Mouse (Mus musculus) urinary bladder, postnatal 4 days (tissue): ENCODE measurements at regions not wholly inside any gene's neighbourhood (a gene's known extent, or its start where the extent isn't known, plus 50 kb on each side); places are given as distances from the start of the nearest gene placed in this dataset.
A peak's percentile ranks its signal among the peaks of the same experiment; 100 is the strongest.

Experiments used
- DNase-seq, 2 experiments: peaks; one replicate each; pipeline ENCODE4 v3.0.0; 2021 to 2022; ENCODE audit warnings: low spot score in 2 of 2

DNA sequence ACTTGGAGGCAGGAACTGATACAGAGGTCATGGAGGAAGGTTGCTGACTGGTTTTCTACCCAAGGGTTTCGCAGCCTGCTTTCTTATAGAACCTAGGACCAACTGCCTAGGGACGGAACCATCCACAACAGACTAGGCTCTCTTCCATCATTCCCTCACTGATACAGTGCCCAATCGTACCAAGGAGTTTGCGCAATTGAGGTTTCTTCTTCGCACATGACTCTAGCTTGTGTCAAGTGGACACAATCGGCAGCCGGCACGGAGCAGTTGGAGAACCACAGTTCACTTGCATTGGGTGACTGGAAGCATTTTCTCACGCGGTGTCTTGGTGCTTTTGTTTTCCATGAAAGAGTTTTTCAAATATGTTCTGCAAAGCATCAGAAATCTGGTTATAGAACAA is 149.1 kb upstream of the Dyrk2 start:
- no peak for DNase-seq

- DNase-seq, result no peak
Observed at GRCm38 (mm10) chr10:119018490-119018889, 148.5 kb upstream of the Dyrk2 start.

- DNase-seq, result no peak
Observed at GRCm38 (mm10) chr10:119016104-119016503, 146.1 kb upstream of the Dyrk2 start.

- no peak for DNase-seq
Observed at GRCm38 (mm10) chr10:119015311-119016055, 145.5 kb upstream of the Dyrk2 start.

DNA sequence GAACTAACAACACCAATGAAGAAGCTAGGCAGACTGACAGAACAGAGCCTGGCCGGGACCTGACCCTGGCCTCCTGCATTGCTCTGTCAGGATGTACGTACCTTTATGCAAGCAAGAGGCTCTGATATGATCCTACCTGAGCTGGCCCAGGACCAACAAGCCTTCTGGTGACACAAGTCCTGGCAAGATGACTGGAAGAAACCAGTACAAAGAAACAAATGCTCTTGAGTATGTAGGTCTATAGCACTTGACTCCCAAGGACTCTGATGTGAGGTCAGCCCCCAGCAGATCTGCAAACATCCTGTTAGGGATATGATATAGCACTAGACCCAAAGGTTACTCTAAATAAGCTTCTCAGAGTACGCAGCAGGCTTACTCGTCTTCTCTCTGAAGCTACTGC is 144.7 kb upstream of the Dyrk2 start:
- DNase-seq, result no peak

DNA sequence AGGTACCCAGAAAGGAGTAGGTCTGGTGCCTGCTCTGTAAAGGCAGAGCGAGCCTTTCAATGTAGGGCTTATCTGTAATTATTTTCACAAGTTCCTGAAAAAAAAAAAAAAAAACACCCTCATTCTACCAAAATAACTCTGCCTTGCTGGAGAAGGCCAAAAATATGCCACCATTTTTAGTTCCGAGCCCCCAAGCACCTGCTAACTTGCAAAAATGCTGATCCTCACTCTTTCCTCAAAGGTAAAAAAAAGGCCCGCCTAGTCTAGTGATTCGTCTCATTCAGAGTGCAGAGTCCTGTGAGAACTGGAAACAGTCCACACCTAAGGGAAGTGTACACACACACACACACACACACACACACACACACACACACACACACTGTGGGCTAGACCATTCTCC is 143.7 kb upstream of the Dyrk2 start:
- DNase-seq, result no peak

- no peak for DNase-seq
Observed at GRCm38 (mm10) chr10:119011511-119011910, 141.5 kb upstream of the Dyrk2 start.

DNA sequence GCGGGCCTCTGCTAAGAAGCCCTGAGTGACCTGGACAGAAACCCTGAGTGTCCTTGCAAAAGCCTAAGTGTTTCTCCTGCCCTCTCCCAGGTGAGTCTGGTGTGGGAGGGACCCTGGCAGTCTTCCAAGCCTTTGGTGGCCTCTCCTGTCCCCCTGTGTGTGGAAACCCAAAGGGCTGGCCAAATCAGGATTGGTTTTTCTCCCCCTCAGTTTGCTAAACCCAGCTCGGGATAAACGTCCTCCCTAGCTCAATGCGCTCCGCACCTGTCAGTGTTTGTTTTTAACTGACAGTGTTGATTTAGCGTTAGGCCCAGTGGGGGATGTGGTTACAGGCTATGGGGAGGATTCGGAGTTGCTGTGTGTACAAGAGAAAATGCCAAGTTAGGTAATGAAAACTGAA is 140.9 kb upstream of the Dyrk2 start:
- no peak for DNase-seq

- DNase-seq, result peak in 1 of 2 experiments; percentile 30
Observed at GRCm38 (mm10) chr10:119006866-119007575, 137.0 kb upstream of the Dyrk2 start.

DNA sequence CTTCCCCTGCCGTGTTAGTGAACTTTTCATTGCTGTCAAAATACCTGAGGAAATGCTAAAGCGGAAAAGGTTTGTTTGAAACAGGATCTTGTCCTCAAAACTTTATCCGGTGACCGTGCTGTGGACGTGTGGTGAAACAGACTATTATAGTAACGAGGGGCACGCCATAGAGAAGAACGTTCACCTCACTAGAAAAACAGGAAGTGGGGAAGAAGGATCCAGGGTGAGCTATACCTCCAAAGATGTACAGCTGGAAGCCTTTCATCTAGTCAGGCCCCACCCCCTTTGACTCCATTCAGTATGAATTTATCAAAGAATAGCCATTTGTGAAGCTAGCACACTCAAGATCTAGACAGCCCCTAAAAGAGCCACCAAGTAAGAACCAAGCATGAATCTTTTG is 135.5 kb upstream of the Dyrk2 start:
- no peak for DNase-seq

- no peak for DNase-seq
Observed at GRCm38 (mm10) chr10:119004426-119004825, 134.4 kb upstream of the Dyrk2 start.

DNA sequence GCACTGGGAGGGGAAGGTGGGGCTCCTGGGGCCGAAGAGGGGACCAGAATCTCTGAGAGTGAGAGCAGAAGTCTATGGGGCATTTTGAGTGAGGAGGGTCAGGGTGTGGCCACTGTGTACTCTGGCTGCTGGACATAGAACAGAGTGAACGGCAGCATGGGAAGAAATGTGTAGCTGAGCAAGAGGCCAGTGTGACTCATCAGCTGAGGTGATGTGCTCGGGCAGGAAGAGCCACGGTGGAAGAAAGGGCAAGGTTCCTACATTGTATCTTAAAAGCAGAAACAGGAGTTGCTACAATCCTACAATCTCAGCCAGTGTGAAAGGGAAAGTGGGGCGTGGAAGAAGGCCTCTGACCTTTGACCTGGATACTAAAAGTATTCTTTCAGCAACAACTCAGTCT is 133.8 kb upstream of the Dyrk2 start:
- DNase-seq, result no peak

DNA sequence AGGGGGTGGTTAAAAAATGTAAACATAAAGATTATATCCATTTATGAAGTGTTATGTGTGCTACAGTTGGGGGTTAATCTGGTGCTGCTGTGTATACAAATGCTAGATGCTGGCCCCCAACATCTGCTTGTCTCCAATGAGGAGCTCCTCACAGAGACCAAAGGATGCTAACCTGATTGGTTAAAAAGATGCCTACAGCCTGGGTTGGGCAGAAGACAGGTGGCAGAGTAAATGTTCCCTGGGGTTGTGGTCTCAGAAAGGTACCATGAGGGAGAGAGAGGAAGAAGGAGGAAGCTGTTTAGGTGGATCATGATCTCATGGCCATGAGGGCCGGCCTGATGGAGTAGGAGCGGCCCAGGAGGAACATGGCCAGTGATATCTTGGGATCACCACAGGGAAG is 133.0 kb upstream of the Dyrk2 start:
- DNase-seq, result no peak

GRCm38 (mm10) chr10:119001895-119002294 is 131.9 kb upstream of the Dyrk2 start:
- DNase-seq, result no peak

DNA sequence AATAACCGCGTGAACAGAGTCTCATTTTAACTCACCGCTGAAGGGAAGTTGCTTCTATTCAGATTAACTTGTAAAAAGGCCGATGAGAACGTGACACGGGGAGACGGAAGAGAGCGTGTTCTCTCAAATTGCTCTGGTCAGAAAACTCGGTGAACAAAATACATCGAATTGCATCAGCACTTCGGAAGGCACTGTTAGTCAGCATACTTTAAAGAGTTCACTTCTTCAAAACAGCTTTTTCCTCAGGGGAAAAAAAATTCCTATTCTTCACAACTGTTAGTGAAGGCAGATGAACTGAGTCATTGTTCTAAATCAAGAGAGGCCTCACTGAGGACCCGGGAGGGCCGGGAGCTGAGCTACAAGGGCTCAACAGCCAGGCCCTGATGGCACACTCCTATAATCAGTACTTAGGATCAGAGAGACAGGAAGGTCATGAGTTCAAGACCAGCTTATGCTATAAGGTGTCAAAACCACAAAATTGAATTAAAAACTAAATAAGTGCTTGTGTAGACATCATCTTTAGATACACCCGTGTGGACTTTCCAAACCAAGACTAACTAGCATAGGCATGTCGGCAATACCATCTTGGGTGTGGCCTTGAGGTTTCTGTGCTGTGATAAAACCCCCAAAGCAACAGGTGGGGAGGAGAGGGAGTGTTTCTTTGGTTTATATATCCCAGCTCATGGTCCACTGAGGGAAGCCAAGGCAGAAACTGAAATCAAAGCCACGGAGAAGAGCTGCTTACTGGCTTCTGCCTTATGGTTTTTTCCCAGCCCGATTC is 131.2 kb upstream of the Dyrk2 start:
- DNase-seq, result no peak

GRCm38 (mm10) chr10:118998966-118999365 is 129.0 kb upstream of the Dyrk2 start:
- DNase-seq, result no peak

- no peak for DNase-seq
Observed at GRCm38 (mm10) chr10:118997034-118997433, 127.0 kb upstream of the Dyrk2 start.

DNA sequence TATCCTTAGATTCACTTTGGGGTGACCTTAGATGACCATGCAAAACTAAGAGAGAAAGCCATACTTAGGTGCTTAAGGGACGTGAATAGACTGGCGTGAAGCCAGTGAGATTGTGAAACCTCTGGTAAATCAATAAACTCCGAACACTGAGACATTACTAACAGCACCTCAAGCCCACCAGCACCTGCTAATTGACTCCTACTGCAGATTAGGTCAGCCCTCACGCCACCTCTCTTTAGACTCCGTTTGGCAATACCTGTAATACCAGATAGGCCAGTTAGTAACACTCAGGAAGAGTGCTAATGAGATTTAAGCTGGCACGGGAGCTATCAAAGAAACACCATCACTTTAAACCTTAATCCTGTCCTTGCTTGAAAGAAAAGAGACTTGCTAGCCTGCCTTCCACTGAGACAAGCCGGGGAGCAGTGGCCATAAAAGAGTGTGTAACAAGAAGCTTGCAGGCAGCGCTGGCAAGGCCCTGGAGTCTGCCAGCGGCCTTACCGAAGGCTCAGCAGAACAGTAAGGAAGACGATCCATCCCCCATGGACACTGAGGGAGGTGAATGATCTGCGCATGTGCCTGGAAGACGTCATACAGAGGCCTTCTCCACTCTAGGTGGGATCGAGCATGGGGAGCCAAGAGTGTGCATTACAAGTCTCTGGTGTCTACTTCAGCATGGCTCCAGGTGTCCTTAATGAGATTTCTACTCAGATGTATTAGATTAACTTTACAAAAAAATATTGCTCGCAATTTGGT is 124.0 kb upstream of the Dyrk2 start:
- no peak for DNase-seq

- peak in 1 of 2 experiments; percentile 50 for DNase-seq
Observed at GRCm38 (mm10) chr10:118991213-118991612, 121.2 kb upstream of the Dyrk2 start.

GRCm38 (mm10) chr10:118990500-118990899 is 120.5 kb upstream of the Dyrk2 start:
- DNase-seq, result no peak

DNA sequence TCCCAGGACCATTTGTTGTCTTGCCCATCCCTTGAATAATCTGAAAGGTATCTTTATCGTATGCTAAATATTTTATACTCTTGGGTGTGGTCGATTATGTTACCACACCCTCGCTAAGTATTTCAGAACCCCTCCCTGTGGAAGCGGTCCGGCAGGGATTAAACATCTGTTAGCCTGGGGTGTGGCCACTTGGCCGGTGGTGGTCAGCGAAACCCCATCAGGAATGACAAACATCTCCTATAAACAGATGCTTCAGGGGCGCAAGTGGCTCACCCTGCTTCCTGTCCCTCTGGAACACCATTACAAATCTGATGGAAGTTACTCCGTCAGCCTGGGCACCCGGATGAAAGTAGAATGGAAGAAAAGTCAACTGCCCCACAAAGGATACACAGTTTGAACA is 119.8 kb upstream of the Dyrk2 start:
- DNase-seq, result no peak

GRCm38 (mm10) chr10:118988249-118988648 is 118.2 kb upstream of the Dyrk2 start:
- no peak for DNase-seq
